Mouse (Mus musculus): ENCODE measurements around the gene Smagp. TPM values are rescaled to one million over a fixed set of nuclear protein-coding genes. Genes with fewer than 3 reads are reported as not detected.

Smagp gene
- polyA plus RNA-seq, 1 experiment from 2014 or later = 3.6 TPM

DNA sequence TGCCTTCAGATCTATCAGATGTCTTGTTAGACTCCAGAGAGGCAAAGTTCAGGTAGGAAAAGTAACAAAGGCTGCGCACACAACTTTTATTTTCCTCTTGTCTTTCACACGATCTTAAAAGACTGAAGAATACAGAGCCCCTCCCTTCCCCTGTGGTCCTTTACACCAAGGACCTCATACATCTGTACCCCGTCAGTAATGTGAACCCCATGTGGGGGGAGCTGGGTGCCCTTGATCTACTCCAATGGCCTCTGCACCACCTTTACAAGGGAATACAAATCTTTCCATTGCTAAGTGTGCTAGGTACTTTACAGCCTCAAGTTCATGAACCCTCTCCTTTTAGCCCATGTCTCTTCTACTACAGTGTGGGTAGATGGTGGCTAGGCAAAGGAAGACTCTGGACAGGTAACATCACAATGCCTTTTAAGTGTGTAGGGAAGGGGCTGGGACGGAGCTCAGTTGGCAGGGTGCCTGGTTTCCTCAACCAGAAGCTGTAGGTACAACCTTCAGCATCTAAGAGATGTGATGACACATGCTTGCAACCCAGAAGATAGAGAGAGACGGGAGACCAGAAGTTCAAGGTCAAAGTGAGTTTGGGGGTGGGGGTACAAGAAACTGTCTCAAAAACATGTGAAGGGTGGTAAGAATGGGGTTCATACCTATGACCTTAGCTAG is 31.3 kb upstream of the Smagp start:
- Histone ChIP-seq H3K36me3 (ENCODE audit: control insufficient read depth, insufficient read depth, low read length) (no peaks in the 10 kb centered on the region), H3K27ac (ENCODE audit: low read depth, low read length) (no peak overlapping the region), H3K4me3 (ENCODE audit: low read length) (no peak overlapping the region), H3K9me3 (ENCODE audit: control insufficient read depth, low read length) (no peaks in the 10 kb centered on the region), H3K4me1 (ENCODE audit: control insufficient read depth, insufficient read depth, low read depth, low read length) (peaks cover 2% of the 10 kb centered on the region; the same call in 1 of the 2 replicates), H3K9ac (ENCODE audit: low read depth, low read length) (no peak overlapping the region), H3K27me3 (replicated peaks; ENCODE audit: control insufficient read depth, insufficient read depth, low read length) (no peaks in the 10 kb centered on the region), H3K4me2 (ENCODE audit: low read length) (no peak overlapping the region)
- ATAC-seq = no peak
- WGBS = 93% methylated on average over 5 of the region's 5 CpGs

- no peaks in the 10 kb centered on the region for H3K9me3 ChIP-seq (ENCODE audit: control insufficient read depth, low read length)
- WGBS = 59% methylated on average over 6 of the region's 6 CpGs
- peaks cover 2% of the 10 kb centered on the region; the same call in 1 of the 2 replicates for H3K4me1 ChIP-seq (ENCODE audit: control insufficient read depth, insufficient read depth, low read depth, low read length)
- no peak overlapping the region for H3K4me3 ChIP-seq (ENCODE audit: low read length)
- no peak overlapping the region for H3K4me2 ChIP-seq (ENCODE audit: low read length)
- no peaks in the 10 kb centered on the region for H3K36me3 ChIP-seq (ENCODE audit: control insufficient read depth, insufficient read depth, low read length)
- ATAC-seq = no peak
- no peak overlapping the region for H3K27ac ChIP-seq (ENCODE audit: low read depth, low read length)
- no peak overlapping the region for H3K9ac ChIP-seq (ENCODE audit: low read depth, low read length)
- H3K27me3 ChIP-seq (replicated peaks; ENCODE audit: control insufficient read depth, insufficient read depth, low read length) = no peaks in the 10 kb centered on the region
Measured at GRCm38 (mm10) chr15:100667420-100667819, 30.7 kb upstream of the Smagp start.

GRCm38 (mm10) chr15:100666851-100667250 is 30.1 kb upstream of the Smagp start:
- Histone ChIP-seq H3K36me3 (ENCODE audit: control insufficient read depth, insufficient read depth, low read length) (no peaks in the 10 kb centered on the region), H3K27ac (ENCODE audit: low read depth, low read length) (no peak overlapping the region), H3K4me3 (ENCODE audit: low read length) (no peak overlapping the region), H3K4me2 (ENCODE audit: low read length) (no peak overlapping the region), H3K4me1 (ENCODE audit: control insufficient read depth, insufficient read depth, low read depth, low read length) (peaks cover 2% of the 10 kb centered on the region; the same call in 1 of the 2 replicates), H3K27me3 (replicated peaks; ENCODE audit: control insufficient read depth, insufficient read depth, low read length) (no peaks in the 10 kb centered on the region), H3K9me3 (ENCODE audit: control insufficient read depth, low read length) (no peaks in the 10 kb centered on the region), H3K9ac (ENCODE audit: low read depth, low read length) (no peak overlapping the region)
- ATAC-seq = no peak
- WGBS = 28% methylated on average over 12 of the region's 12 CpGs

GRCm38 (mm10) chr15:100666219-100666696 is 29.5 kb upstream of the Smagp start:
- Histone ChIP-seq H3K4me1 (ENCODE audit: control insufficient read depth, insufficient read depth, low read depth, low read length) (peaks cover 2% of the 10 kb centered on the region; the same call in 1 of the 2 replicates), H3K27ac (ENCODE audit: low read depth, low read length) (no peak overlapping the region), H3K9me3 (ENCODE audit: control insufficient read depth, low read length) (no peaks in the 10 kb centered on the region), H3K4me3 (ENCODE audit: low read length) (no peak overlapping the region), H3K36me3 (ENCODE audit: control insufficient read depth, insufficient read depth, low read length) (no peaks in the 10 kb centered on the region), H3K9ac (ENCODE audit: low read depth, low read length) (no peak overlapping the region), H3K4me2 (ENCODE audit: low read length) (no peak overlapping the region), H3K27me3 (replicated peaks; ENCODE audit: control insufficient read depth, insufficient read depth, low read length) (no peaks in the 10 kb centered on the region)
- 9% methylated on average over 7 of the region's 7 CpGs for WGBS
- no peak for ATAC-seq

DNA sequence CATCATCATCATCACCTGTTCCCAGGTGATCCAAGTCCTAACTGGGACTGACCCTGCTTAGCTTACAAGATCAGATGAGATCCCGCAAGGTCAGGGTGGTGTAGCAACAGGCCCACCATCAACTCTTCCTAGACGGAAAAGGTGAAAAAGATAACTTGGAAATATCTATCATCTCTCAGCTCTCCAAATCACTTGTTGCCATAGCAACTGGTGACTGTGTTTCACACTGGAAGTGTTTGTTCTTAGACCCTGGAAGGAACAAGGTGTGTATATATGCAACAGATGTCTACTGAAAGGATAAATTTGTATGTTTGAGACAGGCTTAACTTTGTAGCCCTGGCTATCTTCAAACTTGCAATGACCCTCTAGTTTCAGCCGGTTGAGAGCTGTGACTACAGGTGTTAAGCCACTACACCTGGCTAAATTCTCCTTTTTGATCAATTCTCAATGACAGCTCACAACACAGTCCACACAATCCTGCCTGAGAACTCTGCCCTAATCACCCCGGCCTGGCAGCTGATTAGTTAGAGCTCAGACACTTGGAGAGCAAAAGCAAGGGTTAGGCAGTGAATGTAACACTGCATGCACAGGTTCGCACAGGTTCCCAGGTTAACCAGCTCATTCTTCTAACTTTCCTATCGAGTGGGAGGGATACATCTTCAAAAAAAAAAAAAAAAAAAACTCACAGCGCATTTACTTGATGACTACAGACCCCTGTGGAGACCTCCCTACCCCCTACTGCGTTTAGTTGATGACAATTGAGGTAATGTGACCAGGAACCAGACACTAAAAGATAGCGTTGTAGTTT is 28.9 kb upstream of the Smagp start:
- Histone ChIP-seq H3K36me3 (ENCODE audit: control insufficient read depth, insufficient read depth, low read length) (no peaks in the 10 kb centered on the region), H3K4me3 (ENCODE audit: low read length) (no peak overlapping the region), H3K9ac (ENCODE audit: low read depth, low read length) (no peak overlapping the region), H3K27me3 (replicated peaks; ENCODE audit: control insufficient read depth, insufficient read depth, low read length) (no peaks in the 10 kb centered on the region), H3K4me1 (ENCODE audit: control insufficient read depth, insufficient read depth, low read depth, low read length) (peaks cover 2% of the 10 kb centered on the region; the same call in 1 of the 2 replicates), H3K9me3 (ENCODE audit: control insufficient read depth, low read length) (no peaks in the 10 kb centered on the region), H3K4me2 (ENCODE audit: low read length) (no peak overlapping the region), H3K27ac (ENCODE audit: low read depth, low read length) (no peak overlapping the region)
- 42% methylated on average over 9 of the region's 9 CpGs for WGBS
- ATAC-seq = no peak

DNA sequence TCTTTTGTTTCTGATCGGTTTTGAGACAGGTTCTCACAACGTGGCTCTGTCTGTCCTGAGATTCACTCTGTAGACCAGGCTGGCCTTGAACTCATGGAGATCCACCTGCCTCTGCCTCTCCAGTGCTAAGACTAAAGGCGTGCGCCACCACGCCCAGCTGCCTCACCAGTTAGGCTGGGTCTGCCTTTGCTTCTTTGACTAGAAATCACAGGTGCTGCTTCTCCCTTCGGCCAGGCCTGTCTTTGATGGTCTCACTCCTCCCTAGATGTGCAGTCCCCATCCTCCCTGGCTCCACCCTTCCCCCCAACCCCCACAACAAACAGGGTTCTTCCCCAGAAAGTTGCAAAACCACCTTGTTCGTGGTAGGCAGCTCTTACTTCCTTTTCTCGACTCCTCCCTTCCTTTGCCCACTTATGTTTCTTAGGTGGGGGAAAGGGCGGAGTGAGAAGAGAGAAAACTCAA is 28.1 kb upstream of the Smagp start:
- no peaks in the 10 kb centered on the region for H3K27me3 ChIP-seq (replicated peaks; ENCODE audit: control insufficient read depth, insufficient read depth, low read length)
- no peak overlapping the region for H3K27ac ChIP-seq (ENCODE audit: low read depth, low read length)
- 86% methylated on average over 9 of the region's 9 CpGs for WGBS
- no peak overlapping the region for H3K4me2 ChIP-seq (ENCODE audit: low read length)
- no peak overlapping the region for H3K4me3 ChIP-seq (ENCODE audit: low read length)
- H3K9ac ChIP-seq (ENCODE audit: low read depth, low read length) = no peak overlapping the region
- no peaks in the 10 kb centered on the region for H3K36me3 ChIP-seq (ENCODE audit: control insufficient read depth, insufficient read depth, low read length)
- H3K9me3 ChIP-seq (ENCODE audit: control insufficient read depth, low read length) = no peaks in the 10 kb centered on the region
- ATAC-seq = no peak
- peaks cover 2% of the 10 kb centered on the region; the same call in 1 of the 2 replicates for H3K4me1 ChIP-seq (ENCODE audit: control insufficient read depth, insufficient read depth, low read depth, low read length)

DNA sequence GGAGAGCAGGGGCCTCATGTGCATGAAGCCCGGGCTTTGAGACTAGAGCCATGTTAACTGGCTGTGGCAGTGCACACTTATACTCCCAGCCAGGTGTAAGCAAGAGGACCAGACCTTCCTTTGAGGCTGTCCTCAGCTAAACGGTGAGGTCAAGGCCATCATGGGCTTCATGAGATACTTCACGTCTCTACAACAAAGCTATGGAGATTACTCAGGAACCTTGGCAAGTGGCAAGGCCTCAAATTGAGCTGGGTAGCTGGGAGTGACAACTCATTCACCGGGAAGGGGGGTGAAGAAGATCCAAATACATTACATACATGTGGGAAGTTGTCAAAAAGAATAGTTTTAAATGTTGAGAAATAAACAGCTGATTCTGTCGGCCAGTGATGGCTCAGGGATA is 24.1 kb upstream of the Smagp start:
- Histone ChIP-seq H3K4me1 (ENCODE audit: control insufficient read depth, insufficient read depth, low read depth, low read length) (no peaks in the 10 kb centered on the region), H3K27me3 (replicated peaks; ENCODE audit: control insufficient read depth, insufficient read depth, low read length) (no peaks in the 10 kb centered on the region), H3K36me3 (ENCODE audit: control insufficient read depth, insufficient read depth, low read length) (no peaks in the 10 kb centered on the region), H3K27ac (ENCODE audit: low read depth, low read length) (no peak overlapping the region), H3K4me3 (ENCODE audit: low read length) (no peak overlapping the region), H3K9me3 (ENCODE audit: control insufficient read depth, low read length) (no peaks in the 10 kb centered on the region), H3K9ac (ENCODE audit: low read depth, low read length) (no peak overlapping the region), H3K4me2 (ENCODE audit: low read length) (no peak overlapping the region)
- whole genome bisulfite sequencing = 93% methylated on average over 5 of the region's 5 CpGs
- ATAC-seq = no peak

GRCm38 (mm10) chr15:100660306-100660705 is 23.6 kb upstream of the Smagp start:
- ATAC-seq = no peak
- 76% methylated on average over 9 of the region's 9 CpGs for WGBS

DNA sequence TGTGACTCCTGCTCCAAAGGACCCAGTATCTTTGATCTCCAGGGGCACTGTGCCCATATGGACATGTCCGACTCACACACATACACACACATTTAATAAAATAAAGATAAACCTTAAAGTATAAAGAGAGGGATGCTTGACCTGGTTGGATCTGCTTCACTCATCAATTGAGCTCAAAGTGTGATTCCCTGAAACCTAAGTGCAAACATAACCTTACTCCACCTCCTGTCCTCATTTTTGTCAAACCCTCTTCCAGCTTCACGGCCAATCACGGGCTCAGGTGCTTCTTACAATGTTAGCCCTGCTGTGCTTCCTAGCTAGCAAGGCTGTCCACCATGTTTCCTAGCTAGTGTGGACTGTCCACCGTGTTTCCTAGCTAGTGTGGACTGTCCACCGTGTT is 18.5 kb upstream of the Smagp start:
- Histone ChIP-seq H3K27me3 (replicated peaks; ENCODE audit: control insufficient read depth, insufficient read depth, low read length) (no peaks in the 10 kb centered on the region), H3K4me2 (ENCODE audit: low read length) (no peak overlapping the region), H3K36me3 (ENCODE audit: control insufficient read depth, insufficient read depth, low read length) (no peaks in the 10 kb centered on the region), H3K9me3 (ENCODE audit: control insufficient read depth, low read length) (no peaks in the 10 kb centered on the region), H3K4me1 (ENCODE audit: control insufficient read depth, insufficient read depth, low read depth, low read length) (no peaks in the 10 kb centered on the region), H3K27ac (ENCODE audit: low read depth, low read length) (no peak overlapping the region), H3K4me3 (ENCODE audit: low read length) (no peak overlapping the region), H3K9ac (ENCODE audit: low read depth, low read length) (no peak overlapping the region)
- WGBS = 87% methylated on average over 5 of the region's 5 CpGs
- no peak for ATAC-seq

More at GRCm38 (mm10) chr15:100660306-100660705, 23.6 kb upstream of the Smagp start:
- H3K9ac ChIP-seq (ENCODE audit: low read depth, low read length) = no peak overlapping the region
- H3K27me3 ChIP-seq (replicated peaks; ENCODE audit: control insufficient read depth, insufficient read depth, low read length) = no peaks in the 10 kb centered on the region
- no peak overlapping the region for H3K4me2 ChIP-seq (ENCODE audit: low read length)
- H3K27ac ChIP-seq (ENCODE audit: low read depth, low read length) = no peak overlapping the region
- no peaks in the 10 kb centered on the region for H3K36me3 ChIP-seq (ENCODE audit: control insufficient read depth, insufficient read depth, low read length)
- no peaks in the 10 kb centered on the region for H3K9me3 ChIP-seq (ENCODE audit: control insufficient read depth, low read length)
- H3K4me1 ChIP-seq (ENCODE audit: control insufficient read depth, insufficient read depth, low read depth, low read length) = no peaks in the 10 kb centered on the region
- H3K4me3 ChIP-seq (ENCODE audit: low read length) = no peak overlapping the region
